ENCODE assay signal across 8 mouse cellular contexts in genomic region chr14:34401135-34401534, GRCm38 (mm10). TPM values are rescaled to one million over a fixed set of nuclear protein-coding genes. Genes with fewer than 3 reads are reported as not detected.
DNase-seq lines count a peak whose midpoint lies in the region; ATAC-seq and TF ChIP-seq lines count a peak whose summit lies in the region.

No protein-coding gene starts in this region.

- H3K4me3 ChIP-seq in hindbrain, embryonic 10.5 days = no peak overlapping the region
- no peak overlapping the region for H3K4me3 ChIP-seq in hindbrain, embryonic 16.5 days (ENCODE audit: low read length)
- no peak overlapping the region for H3K4me3 ChIP-seq in heart, postnatal 0 days (ENCODE audit: low read depth, low read length)

- 51% methylated on average over 6 of the region's 6 CpGs for WGBS in hindbrain, embryonic 10.5 days
- 53% methylated on average over 6 of the region's 6 CpGs for WGBS in hindbrain, embryonic 16.5 days
- 47% methylated on average over 6 of the region's 6 CpGs for WGBS in heart, postnatal 0 days

- no peak overlapping the region for H3K9ac ChIP-seq in hindbrain, embryonic 16.5 days (ENCODE audit: low read depth, low read length)
- H3K9ac ChIP-seq in heart, postnatal 0 days (replicated peaks; ENCODE audit: low read depth, low read length) = no peak overlapping the region

- no peak overlapping the region for H3K4me2 ChIP-seq in hindbrain, embryonic 16.5 days (ENCODE audit: low read length)
- no peak overlapping the region for H3K4me2 ChIP-seq in heart, postnatal 0 days (ENCODE audit: low read depth, low read length)

- peak; percentile 97 for TF ChIP-seq CTCF in heart, postnatal 0 days (IDR thresholded peaks at IDR 0.05; ENCODE audit: low read depth)

- no peaks in the 10 kb centered on the region for H3K9me3 ChIP-seq in hindbrain, embryonic 10.5 days
- no peaks in the 10 kb centered on the region for H3K9me3 ChIP-seq in hindbrain, embryonic 16.5 days (ENCODE audit: control insufficient read depth, low read length)
- no peaks in the 10 kb centered on the region for H3K9me3 ChIP-seq in heart, postnatal 0 days (replicated peaks; ENCODE audit: control insufficient read depth, low read length)

- no peak for ATAC-seq in hindbrain, embryonic 16.5 days
- ATAC-seq in common myeloid progenitor, adult 5-6 weeks (replicated peaks; ENCODE audit: low read depth, poor library complexity, severe bottlenecking) = peak; percentile 100
- no peak for ATAC-seq in heart, postnatal 0 days (ENCODE audit: insufficient read depth, low read depth)

- no peak overlapping the region for H3K27ac ChIP-seq in hindbrain, embryonic 10.5 days
- no peak overlapping the region for H3K27ac ChIP-seq in hindbrain, embryonic 16.5 days (ENCODE audit: low read depth, low read length)
- no peak overlapping the region for H3K27ac ChIP-seq in heart, postnatal 0 days (ENCODE audit: low read depth)

- H3K36me3 ChIP-seq in hindbrain, embryonic 10.5 days = peaks cover 86% of the 10 kb centered on the region
- peaks cover 11% of the 10 kb centered on the region for H3K36me3 ChIP-seq in hindbrain, embryonic 16.5 days (ENCODE audit: control insufficient read depth, insufficient read depth, low read length)
- peaks cover 38% of the 10 kb centered on the region for H3K36me3 ChIP-seq in heart, postnatal 0 days (replicated peaks; ENCODE audit: control insufficient read depth, insufficient read depth, low read length)

- no peaks in the 10 kb centered on the region for H3K27me3 ChIP-seq in hindbrain, embryonic 10.5 days (ENCODE audit: insufficient read depth, poor library complexity, severe bottlenecking)
- H3K27me3 ChIP-seq in hindbrain, embryonic 16.5 days (replicated peaks; ENCODE audit: control insufficient read depth, insufficient read depth, low read length) = no peaks in the 10 kb centered on the region
- no peaks in the 10 kb centered on the region for H3K27me3 ChIP-seq in heart, postnatal 0 days (ENCODE audit: control insufficient read depth, insufficient read depth, low read length)

- no peak for TF ChIP-seq EP300 in heart, postnatal 0 days (IDR thresholded peaks at IDR 0.05; ENCODE audit: low read depth)

- peak; percentile 66 for DNase-seq in hindbrain, embryonic 10.5 days (ENCODE audit: low spot score)
- DNase-seq in adrenal gland, adult (ENCODE audit: inconsistent age in 2 of 2, low spot score in 1 of 2) = peak; percentile 77 to 94
- peak; percentile 60 for DNase-seq in heart, postnatal 0 days (ENCODE audit: low spot score)
- peak; percentile 50 to 59 for DNase-seq in layer of hippocampus, postnatal 36 days
- DNase-seq in mesoderm, embryonic 11.5 days (ENCODE audit: low read depth, low spot score) = peak; percentile 84
- peak; percentile 33 to 51 for DNase-seq in spleen, postnatal 14 days (ENCODE audit: low spot score in 2 of 2)

- no peaks in the 10 kb centered on the region for H3K4me1 ChIP-seq in hindbrain, embryonic 10.5 days (replicated peaks)
- no peaks in the 10 kb centered on the region for H3K4me1 ChIP-seq in hindbrain, embryonic 16.5 days (ENCODE audit: control insufficient read depth, insufficient read depth, low read depth, low read length)
- no peaks in the 10 kb centered on the region for H3K4me1 ChIP-seq in heart, postnatal 0 days (ENCODE audit: control insufficient read depth, insufficient read depth)

RNA-seq across cellular contexts. Expression of gene Mmrn2, which starts 25.9 kb away (rescaled TPM):
- 7.0 and 8.5 TPM in 2 replicates for polyA plus RNA-seq in hindbrain, embryonic 10.5 days (2016; fragmentation: Nextera tagmentation; extraction: Ambion mirVana)
- polyA plus RNA-seq in hindbrain, embryonic 16.5 days (2015; fragmentation: Nextera tagmentation; extraction: Ambion mirVana) = 3.8 and 5.0 TPM in 2 replicates
- total RNA-seq in common myeloid progenitor, adult 5-6 weeks (2017) = not detected in 2 replicates
- 41.7 and 85.7 TPM in 2 replicates for total RNA-seq in heart, postnatal 0 days (2014; rRNA removed; ENCODE audit: low replicate concordance)
- 18.7 and 20.4 TPM in 2 replicates for polyA plus RNA-seq in heart, postnatal 0 days (2015; fragmentation: Nextera tagmentation; extraction: Ambion mirVana)
- total RNA-seq in layer of hippocampus, postnatal 36 days (2021) = 1 to 10 TPM; 3.1 to 4.2 TPM

RNA-seq across cellular contexts. Expression of gene Sncg, which starts 26.5 kb away (rescaled TPM):
- 51.0 and 125 TPM in 2 replicates for polyA plus RNA-seq in hindbrain, embryonic 10.5 days (2016; fragmentation: Nextera tagmentation; extraction: Ambion mirVana)
- polyA plus RNA-seq in hindbrain, embryonic 16.5 days (2015; fragmentation: Nextera tagmentation; extraction: Ambion mirVana) = 188 and 207 TPM in 2 replicates
- not detected in 2 replicates for total RNA-seq in common myeloid progenitor, adult 5-6 weeks (2017)
- total RNA-seq in heart, postnatal 0 days (2014; rRNA removed; ENCODE audit: low replicate concordance) = 0.31 and 3.1 TPM in 2 replicates
- polyA plus RNA-seq in heart, postnatal 0 days (2015; fragmentation: Nextera tagmentation; extraction: Ambion mirVana) = 0.92 and 1.7 TPM in 2 replicates
- 1 to 10 TPM; 5.9 to 6.5 TPM for total RNA-seq in layer of hippocampus, postnatal 36 days (2021)

RNA-seq across cellular contexts. Expression of gene Fam25c, which starts 45.9 kb away (rescaled TPM):
- not detected in 2 replicates for polyA plus RNA-seq in hindbrain, embryonic 10.5 days (2016; fragmentation: Nextera tagmentation; extraction: Ambion mirVana)
- not detected in 2 replicates for polyA plus RNA-seq in hindbrain, embryonic 16.5 days (2015; fragmentation: Nextera tagmentation; extraction: Ambion mirVana)
- total RNA-seq in common myeloid progenitor, adult 5-6 weeks (2017) = not detected in 2 replicates
- not detected in 2 replicates for total RNA-seq in heart, postnatal 0 days (2014; rRNA removed; ENCODE audit: low replicate concordance)
- not detected in 2 replicates for polyA plus RNA-seq in heart, postnatal 0 days (2015; fragmentation: Nextera tagmentation; extraction: Ambion mirVana)
- not detected for total RNA-seq in layer of hippocampus, postnatal 36 days (2021)
